In genomic region chr4:105996893-105997630, GRCm38 (mm10) we compare ENCODE assay signal across 11 mouse cellular contexts.
DNase-seq lines count a peak whose midpoint lies in the region; ATAC-seq and TF ChIP-seq lines count a peak whose summit lies in the region.
"Had no signal": no experiment of that assay in that cellular context is flagged by ENCODE, and none has a peak within 500 bp of the region (broad histone marks: within the 10 kb centered on the region; RNA-seq: fewer than 3 reads in every experiment).

No protein-coding gene starts in this region.

- H3K79me2 ChIP-seq in C2C12 (ENCODE audit: control insufficient read depth, insufficient read depth), result no peaks in the 10 kb centered on the region

- no peak for TF ChIP-seq CTCF in C2C12 (IDR thresholded peaks at IDR 0.05; ENCODE audit: control insufficient read depth, insufficient read depth, insufficient read length)
- no peak for TF ChIP-seq CTCF in lung, embryonic 14.5 days (IDR thresholded peaks at IDR 0.05; ENCODE audit: low read depth)

- DNase-seq in brain, adult 2 months (ENCODE audit: low read depth, low spot score), result peak; percentile 64
- peak; percentile 73 for DNase-seq in lung, embryonic 14.5 days
- no peak for DNase-seq in testis, postnatal 10 days (ENCODE audit: low spot score)
- DNase-seq in kidney, adult 18-20 months, result no peak
- DNase-seq: kidney, postnatal 4 days had no signal

- H3ac ChIP-seq in C2C12 (ENCODE audit: control insufficient read depth, insufficient read length, low read depth), result no peak overlapping the region

- H3K27ac ChIP-seq in heart, embryonic 15.5 days, result no peak overlapping the region
- no peak overlapping the region for H3K27ac ChIP-seq in heart, embryonic 11.5 days (ENCODE audit: low read depth, low read length)
- peak overlapping the region; percentile 15; the same call in 1 of the 2 replicates for H3K27ac ChIP-seq in lung, embryonic 14.5 days (ENCODE audit: low read depth)
- no peak overlapping the region for H3K27ac ChIP-seq in intestine, embryonic 16.5 days (ENCODE audit: low read length)
- H3K27ac ChIP-seq: heart, adult 2 months had no signal

- H3K4me1 ChIP-seq in heart, embryonic 15.5 days (replicated peaks), result no peaks in the 10 kb centered on the region
- 0 out of 2 replicates have a peak, but pooled peaks cover 3% of the 10 kb centered on the region for H3K4me1 ChIP-seq in heart, embryonic 11.5 days (ENCODE audit: control insufficient read depth, insufficient read depth, low read length)
- H3K4me1 ChIP-seq in lung, embryonic 14.5 days (ENCODE audit: insufficient read depth), result 0 out of 2 replicates have a peak, but pooled peaks cover 3% of the 10 kb centered on the region
- no peaks in the 10 kb centered on the region for H3K4me1 ChIP-seq in intestine, embryonic 16.5 days (ENCODE audit: control insufficient read depth, insufficient read depth, low read length)

- H3K79me3 ChIP-seq in C2C12 (ENCODE audit: low read depth), result no peaks in the 10 kb centered on the region

- 0 out of 2 replicates have a peak, but pooled peaks have one; percentile 43 for ATAC-seq in heart, embryonic 15.5 days (replicated peaks; ENCODE audit: insufficient number of reproducible peaks, insufficient read depth, low FRiP score, low read depth)
- ATAC-seq in heart, embryonic 11.5 days (replicated peaks; ENCODE audit: insufficient number of reproducible peaks, low FRiP score, low TSS enrichment), result no peak
- ATAC-seq in lung, embryonic 14.5 days (ENCODE audit: insufficient read depth), result peak; percentile 68; the same call in 1 of the 2 replicates
- no peak for ATAC-seq in intestine, embryonic 16.5 days
- ATAC-seq: activated CD4-positive, CD25-positive, alpha-beta regulatory T cell, adult 4 months had no signal

- no peak overlapping the region for H3K4me3 ChIP-seq in heart, embryonic 15.5 days
- no peak overlapping the region for H3K4me3 ChIP-seq in heart, embryonic 11.5 days (ENCODE audit: low read depth, low read length)
- no peak overlapping the region for H3K4me3 ChIP-seq in C2C12 (ENCODE audit: insufficient read depth, poor library complexity, severe bottlenecking)
- H3K4me3 ChIP-seq in lung, embryonic 14.5 days (ENCODE audit: low read depth, low read length), result no peak overlapping the region
- no peak overlapping the region for H3K4me3 ChIP-seq in intestine, embryonic 16.5 days (ENCODE audit: low read length)
- H3K4me3 ChIP-seq: heart, adult 2 months had no signal

- WGBS in heart, embryonic 15.5 days, result 52% methylated on average over 3 of the region's 3 CpGs
- 65% methylated on average over 3 of the region's 3 CpGs for WGBS in heart, embryonic 11.5 days (ENCODE audit: insufficient replicate concordance)
- 51% methylated on average over 3 of the region's 3 CpGs for WGBS in lung, embryonic 14.5 days
- WGBS in intestine, embryonic 16.5 days, result 85% methylated on average over 3 of the region's 3 CpGs

- no peaks in the 10 kb centered on the region for H3K36me3 ChIP-seq in heart, embryonic 15.5 days
- no peaks in the 10 kb centered on the region for H3K36me3 ChIP-seq in heart, embryonic 11.5 days (ENCODE audit: control insufficient read depth, insufficient read depth, low read length)
- no peaks in the 10 kb centered on the region for H3K36me3 ChIP-seq in C2C12 (ENCODE audit: control insufficient read depth, insufficient read depth)
- no peaks in the 10 kb centered on the region for H3K36me3 ChIP-seq in lung, embryonic 14.5 days (ENCODE audit: insufficient read depth)
- no peaks in the 10 kb centered on the region for H3K36me3 ChIP-seq in intestine, embryonic 16.5 days (ENCODE audit: control insufficient read depth, insufficient read depth, low read length)

- H3K27me3 ChIP-seq in heart, embryonic 15.5 days, result no peaks in the 10 kb centered on the region
- 0 out of 2 replicates have a peak, but pooled peaks cover 3% of the 10 kb centered on the region for H3K27me3 ChIP-seq in heart, embryonic 11.5 days (ENCODE audit: control insufficient read depth, insufficient read depth, low read length)
- no peaks in the 10 kb centered on the region for H3K27me3 ChIP-seq in C2C12 (ENCODE audit: control insufficient read depth, insufficient read depth, insufficient read length)
- H3K27me3 ChIP-seq in lung, embryonic 14.5 days (ENCODE audit: insufficient read depth, low read length), result no peaks in the 10 kb centered on the region
- no peaks in the 10 kb centered on the region for H3K27me3 ChIP-seq in intestine, embryonic 16.5 days (replicated peaks; ENCODE audit: control insufficient read depth, insufficient read depth, low read length)

- no peak overlapping the region for H3K4me2 ChIP-seq in heart, embryonic 15.5 days
- no peak overlapping the region for H3K4me2 ChIP-seq in heart, embryonic 11.5 days
- H3K4me2 ChIP-seq in lung, embryonic 14.5 days, result no peak overlapping the region
- H3K4me2 ChIP-seq in intestine, embryonic 16.5 days (ENCODE audit: low read depth, low read length), result no peak overlapping the region

- H3K9ac ChIP-seq in heart, embryonic 15.5 days, result no peak overlapping the region
- H3K9ac ChIP-seq in heart, embryonic 11.5 days (ENCODE audit: low read depth, low read length), result no peak overlapping the region
- H3K9ac ChIP-seq in lung, embryonic 14.5 days, result no peak overlapping the region
- H3K9ac ChIP-seq in intestine, embryonic 16.5 days (ENCODE audit: low read depth, low read length), result no peak overlapping the region

- no peaks in the 10 kb centered on the region for H3K9me3 ChIP-seq in heart, embryonic 15.5 days (replicated peaks)
- H3K9me3 ChIP-seq in heart, embryonic 11.5 days (replicated peaks; ENCODE audit: control insufficient read depth, low read length), result no peaks in the 10 kb centered on the region
- no peaks in the 10 kb centered on the region for H3K9me3 ChIP-seq in lung, embryonic 14.5 days (ENCODE audit: low read depth, low read length)
- H3K9me3 ChIP-seq in intestine, embryonic 16.5 days (ENCODE audit: control insufficient read depth, low read length), result no peaks in the 10 kb centered on the region

TF ChIP-seq in C2C12, 6 proteins besides CTCF, POLR2A, EP300 and RAD21:
- TF ChIP-seq MYOD1 (IDR thresholded peaks at IDR 0.05; ENCODE audit: control insufficient read depth, insufficient read length, low read depth), result peak; percentile 75
- TF ChIP-seq USF1 (IDR thresholded peaks at IDR 0.05; ENCODE audit: low read depth), result no peak

Comparison
In these comparisons a context has a peak if more than half of its experiments do, and no peak if none do; other contexts are left out.
1. ATAC-seq: peak in heart, embryonic 15.5 days (single experiment) and lung, embryonic 14.5 days (single experiment); none in heart, embryonic 11.5 days (single experiment) and intestine, embryonic 16.5 days (single experiment).
2. DNase-seq: peak in brain, adult 2 months (single experiment) and lung, embryonic 14.5 days (single experiment); none in testis, postnatal 10 days (single experiment) and kidney, adult 18-20 months (single experiment).